In the genomic region with DNA sequence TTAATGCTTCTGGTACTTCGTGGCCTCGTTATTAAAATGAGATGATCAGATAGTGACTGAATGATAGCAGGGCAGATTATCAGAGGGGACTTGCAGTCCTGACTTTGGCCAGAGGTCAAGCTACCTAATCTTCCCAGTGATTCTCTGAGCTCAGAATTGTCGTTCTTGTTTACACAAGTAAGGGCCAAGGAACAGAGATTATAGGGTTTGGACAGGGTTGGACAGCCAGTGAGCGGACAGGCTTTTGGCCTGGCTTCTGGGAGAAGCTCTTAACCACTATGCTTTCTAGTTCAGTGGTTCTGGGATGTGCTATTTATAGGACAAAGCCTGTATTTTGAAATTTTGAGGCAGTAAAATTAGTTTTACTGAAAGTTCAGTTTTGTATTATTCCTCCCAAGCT, we compare ENCODE assay signal across 22 mouse cellular contexts.
"Had no signal": no experiment of that assay in that cellular context is flagged by ENCODE, and none has a peak within 500 bp of the region (broad histone marks: within the 10 kb centered on the region; RNA-seq: fewer than 3 reads in every experiment).

No protein-coding gene starts in this region.

- ATAC-seq: liver, embryonic 12.5 days had no signal

- H3K36me3 ChIP-seq: limb, embryonic 12.5 days; limb, embryonic 15.5 days; liver, embryonic 12.5 days; liver, embryonic 15.5 days; neural tube, embryonic 12.5 days; neural tube, embryonic 15.5 days; stomach, embryonic 15.5 days had no signal

- H3K27me3 ChIP-seq: limb, embryonic 12.5 days; limb, embryonic 15.5 days; liver, embryonic 12.5 days; liver, embryonic 15.5 days; neural tube, embryonic 12.5 days; neural tube, embryonic 15.5 days; stomach, embryonic 15.5 days had no signal

- H3K27ac ChIP-seq: limb, embryonic 12.5 days; limb, embryonic 15.5 days; liver, embryonic 12.5 days; liver, embryonic 15.5 days; neural tube, embryonic 12.5 days; neural tube, embryonic 15.5 days; stomach, embryonic 15.5 days had no signal

- H3K9ac ChIP-seq: limb, embryonic 12.5 days; limb, embryonic 15.5 days; liver, embryonic 12.5 days; liver, embryonic 15.5 days; neural tube, embryonic 12.5 days; neural tube, embryonic 15.5 days; stomach, embryonic 15.5 days had no signal

- H3K4me2 ChIP-seq: limb, embryonic 12.5 days; limb, embryonic 15.5 days; liver, embryonic 12.5 days; liver, embryonic 15.5 days; midbrain, embryonic 11.5 days; neural tube, embryonic 12.5 days; neural tube, embryonic 15.5 days; stomach, embryonic 15.5 days had no signal

- H3K4me3 ChIP-seq: limb, embryonic 12.5 days; limb, embryonic 15.5 days; liver, embryonic 12.5 days; liver, embryonic 15.5 days; neural tube, embryonic 12.5 days; neural tube, embryonic 15.5 days; stomach, embryonic 15.5 days had no signal

- H3K9me3 ChIP-seq: limb, embryonic 12.5 days; limb, embryonic 15.5 days; liver, embryonic 12.5 days; liver, embryonic 15.5 days; neural tube, embryonic 12.5 days; neural tube, embryonic 15.5 days; stomach, embryonic 15.5 days had no signal

- DNase-seq: kidney, adult 18-20 months; kidney, adult 9 months; kidney, postnatal 14 days; kidney, postnatal 4 days; left cerebral cortex, postnatal 4 days; lung, adult 2 months; lung, postnatal 14 days; lung, postnatal 4 days; midbrain, embryonic 14.5 days; right cerebral cortex, adult 18-20 months; right cerebral cortex, postnatal 14 days; right cerebral cortex, postnatal 4 days; spleen, adult 18-20 months; thymus, postnatal 25 days had no signal
